Mouse (Mus musculus) liver, embryonic 14.5 days (tissue): ENCODE data around the gene Elobl. TPM values are rescaled to one million over a fixed set of nuclear protein-coding genes. Genes with fewer than 3 reads are reported as not detected.

Experiments used
- ATAC-seq: fragments of 200-750 bp; cut with Nextera tagmentation; 2 replicates; pipeline ENCODE4 v1.8.0; 2017; ENCODE audit warnings: moderate number of reproducible peaks, mild to moderate bottlenecking, moderate library complexity; ENCODE audit not compliant: insufficient read depth
- DNase-seq, 3 experiments: peaks; one replicate each; pipeline ENCODE4 v3.0.0-alpha.2; 2012 to 2013; ENCODE audit warnings: low read depth in 3 of 3, low spot score in 3 of 3
- H3K27ac ChIP-seq: fragments of 300-500 bp; sonication (generic); 2 replicates; pipeline ENCODE4 v1.5.1; 2014; ENCODE audit warnings: moderate library complexity, mild to moderate bottlenecking, control low read depth, inconsistent platforms
- H3K27me3 ChIP-seq: fragments of 300-500 bp; sonication (generic); 2 replicates; pipeline ENCODE4 v1.6.1; 2014; ENCODE audit warnings: mild to moderate bottlenecking, low read length, moderate library complexity; ENCODE audit not compliant: control insufficient read depth, insufficient read depth
- H3K36me3 ChIP-seq: fragments of 300-500 bp; sonication (generic); replicated peaks from 2 replicates; pipeline ENCODE4 v1.6.1; 2014; ENCODE audit warnings: low read depth; ENCODE audit not compliant: control insufficient read depth, insufficient read depth
- H3K4me1 ChIP-seq, 2 experiments: fragments of 200-500 bp in 1 of 2; fragments of 300-500 bp in 1 of 2; sonication (generic) in 1 of 2; replicated peaks; 2 replicates each; pipeline ENCODE4 v1.6.1; 2012 to 2014; ENCODE audit warnings: antibody characterized with exemption in 1 of 2, inconsistent platforms in 1 of 2, low read length in 1 of 2; ENCODE audit not compliant: control insufficient read depth in 2 of 2, insufficient read depth in 2 of 2
- H3K4me2 ChIP-seq: fragments of 300-500 bp; sonication (generic); 2 replicates; pipeline ENCODE4 v1.6.1; 2014; ENCODE audit warnings: low read depth, mild to moderate bottlenecking, control low read depth, moderate library complexity
- H3K4me3 ChIP-seq, 2 experiments: fragments of 200-500 bp in 1 of 2; fragments of 300-500 bp in 1 of 2; sonication (generic) in 1 of 2; 2 replicates each; pipeline ENCODE4 v1.5.1; 2012 to 2014; ENCODE audit warnings: low read depth in 2 of 2, low read length in 2 of 2, mild to moderate bottlenecking in 2 of 2, control low read depth in 1 of 2, inconsistent platforms in 1 of 2, moderate library complexity in 1 of 2; ENCODE audit not compliant: insufficient read depth in 1 of 2
- H3K9ac ChIP-seq: fragments of 300-500 bp; sonication (generic); replicated peaks from 2 replicates; pipeline ENCODE4 v1.6.1; 2014; ENCODE audit warnings: mild to moderate bottlenecking, control low read depth, moderate library complexity
- H3K9me3 ChIP-seq: fragments of 300-500 bp; sonication (generic); 2 replicates; pipeline ENCODE4 v1.6.1; 2016; ENCODE audit warnings: low read length, mixed read lengths; ENCODE audit not compliant: control insufficient read depth
- CTCF ChIP-seq: IDR thresholded peaks from 2 replicates; pipeline ENCODE4 v1.5.1; 2016; ENCODE audit warnings: antibody characterized with exemption, low read depth, control low read depth
- EP300 ChIP-seq: IDR thresholded peaks from 2 replicates; pipeline ENCODE4 v1.6.1; 2016; ENCODE audit warnings: antibody characterized with exemption, low read depth
- WGBS: fragments of 180-500 bp; shearing (Covaris S2); extraction: QIAGEN DNeasy Blood & Tissue Kit; methylation state at CpG from one replicate; pipeline ENCODE4 v1.1.7; 2014; ENCODE audit not compliant: insufficient replicate concordance; 5-methylcytosine and 5-hydroxymethylcytosine counted together
- polyA plus RNA-seq, 2 experiments: library from polyadenylated mRNA; depleted of rRNA in 1 of 2; stranded (reverse) in 1 of 2; unstranded in 1 of 2; fragments of >200 nt; fragmentation: Nextera tagmentation in 1 of 2; extraction: Ambion mirVana in 1 of 2; gene quantifications; 2 replicates each; pipeline versions ENCODE4 v1.2.1 to v1.2.3; 2012 to 2014

Elobl gene
- not detected in 2 replicates for polyA plus RNA-seq (2012; rRNA removed)
- polyA plus RNA-seq (2014; fragmentation: Nextera tagmentation; extraction: Ambion mirVana) = not detected in 2 replicates

DNA sequence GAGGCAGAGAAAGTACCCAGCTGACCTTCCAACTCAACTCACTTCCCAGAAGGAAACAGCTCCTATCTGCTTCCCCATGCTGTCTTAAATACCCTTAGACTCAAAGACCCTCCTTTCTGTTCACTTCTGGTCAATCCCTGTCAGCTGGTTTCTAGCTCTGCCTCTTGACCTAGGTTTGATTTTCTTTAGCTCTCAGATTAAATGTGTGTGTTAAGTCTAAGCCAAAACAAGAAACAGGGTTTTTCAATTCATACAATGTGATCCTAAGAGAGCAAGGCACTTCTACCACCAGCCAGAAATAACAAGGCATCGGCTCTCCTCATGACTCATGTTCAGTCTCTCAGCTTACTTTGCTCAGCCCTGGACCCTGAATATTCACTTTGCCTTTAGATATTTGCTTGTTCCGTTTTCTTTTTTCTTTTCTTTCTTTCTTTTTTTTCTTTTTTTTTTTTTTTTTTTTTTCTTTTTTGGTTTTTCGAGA lies at the start of gene Elobl:
Gene Elobl (minus strand): TSS at position 51 of the 481 bp plus-strand sequence.
- DNase-seq (no peak), ATAC-seq (no peak)
- Histone ChIP-seq H3K27ac (no peak within 1 kb of the TSS), H3K36me3 (no peaks in the 10 kb centered on the region), H3K4me1 (no peaks in the 10 kb centered on the region), H3K9ac (no peak within 1 kb of the TSS), H3K27me3 (no peaks in the 10 kb centered on the region), H3K4me2 (no peak within 1 kb of the TSS), H3K9me3 (no peaks in the 10 kb centered on the region), H3K4me3 (no peak within 1 kb of the TSS)
- WGBS = 55% methylated on average over 2 of the region's 3 CpGs
- TF ChIP-seq EP300 = no peak
- TF ChIP-seq CTCF = no peak

DNA sequence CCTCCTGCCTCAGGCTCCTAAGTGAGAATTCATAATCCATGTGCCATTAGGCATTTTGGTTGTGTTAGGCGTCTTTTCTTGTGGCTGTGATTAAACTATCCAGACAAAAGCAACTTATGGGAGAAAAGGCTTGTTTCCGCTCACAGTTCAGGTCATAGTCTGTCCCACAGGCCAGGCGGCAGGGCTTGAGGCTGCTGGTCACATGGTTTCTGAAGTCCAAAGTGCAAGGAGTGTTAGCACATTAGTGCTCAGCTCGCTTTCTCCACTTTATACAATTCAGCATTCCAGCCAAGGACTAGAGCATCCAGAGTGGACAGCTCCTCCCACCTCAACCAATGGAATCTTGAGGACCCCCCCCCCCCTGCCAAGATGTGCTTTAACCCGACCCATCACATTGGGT lies 45.5 kb upstream of the Elobl start:
- ATAC-seq = no peak
- Histone ChIP-seq H3K27me3 (no peaks in the 10 kb centered on the region), H3K27ac (no peak overlapping the region), H3K9me3 (no peaks in the 10 kb centered on the region), H3K4me1 (peaks cover 8 to 16% of the 10 kb centered on the region in 2 experiments), H3K9ac (no peak overlapping the region), H3K4me3 (no peak overlapping the region), H3K4me2 (no peak overlapping the region), H3K36me3 (peaks cover 90% of the 10 kb centered on the region)
- no peak for DNase-seq
- TF ChIP-seq CTCF (no peak), EP300 (no peak)
- WGBS = 63% methylated on average over 5 of the region's 5 CpGs

DNA sequence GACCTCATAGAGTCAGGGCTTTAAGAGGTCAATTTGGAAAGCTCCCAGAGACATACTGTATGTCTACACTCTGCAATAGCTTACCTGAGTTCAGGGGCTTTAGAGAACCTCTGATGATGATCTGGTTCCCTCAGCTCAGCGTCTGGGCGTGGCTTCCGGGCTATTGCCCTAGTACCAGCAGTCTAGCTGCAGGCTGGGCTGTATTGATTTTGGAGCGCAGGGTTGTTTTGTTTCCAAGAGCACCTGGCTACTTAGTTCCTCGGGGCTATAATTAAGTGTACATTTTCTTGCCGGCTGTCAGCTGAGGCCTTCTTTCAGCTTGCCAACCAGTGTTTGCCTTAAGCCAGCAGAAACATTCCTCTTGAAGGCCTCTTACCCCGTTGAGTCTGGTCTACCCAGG lies 42.8 kb upstream of the Elobl start:
- Histone ChIP-seq H3K27ac (no peak overlapping the region), H3K36me3 (peaks cover 92% of the 10 kb centered on the region), H3K9ac (no peak overlapping the region), H3K4me1 (peaks cover 0 to 11% of the 10 kb centered on the region in 2 experiments; a peak in 2 of 4 replicates), H3K27me3 (no peaks in the 10 kb centered on the region), H3K9me3 (no peaks in the 10 kb centered on the region), H3K4me3 (no peak overlapping the region), H3K4me2 (no peak overlapping the region)
- ATAC-seq (peak; percentile 39; the same call in 1 of the 2 replicates), DNase-seq (no peak)
- TF ChIP-seq CTCF = no peak
- no peak for TF ChIP-seq EP300
- 77% methylated on average over 7 of the region's 7 CpGs for WGBS

DNA sequence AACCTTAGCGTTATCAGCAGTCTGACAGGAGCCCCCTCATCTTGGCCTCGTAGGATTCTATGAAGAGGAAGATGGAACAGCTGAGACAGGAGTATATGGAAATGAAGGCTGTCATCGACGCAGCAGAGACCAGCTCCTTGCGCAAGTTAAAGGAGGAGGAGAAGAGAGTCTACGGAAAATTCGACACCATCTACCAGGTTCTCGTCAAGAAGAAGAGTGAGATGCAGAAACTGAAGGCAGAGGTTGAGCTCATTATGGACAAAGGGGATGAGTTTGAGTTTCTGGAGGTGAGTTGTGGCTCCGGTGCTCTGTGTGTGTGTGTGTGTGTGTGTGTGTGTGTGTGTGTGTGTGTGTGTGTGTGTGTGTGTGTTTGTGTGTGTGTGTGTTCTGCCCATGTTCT lies 42.3 kb upstream of the Elobl start:
- no peak overlapping the region for H3K27ac ChIP-seq
- H3K4me1 ChIP-seq = peaks cover 0 to 11% of the 10 kb centered on the region in 2 experiments; a peak in 3 of 4 replicates
- H3K4me2 ChIP-seq = no peak overlapping the region
- H3K27me3 ChIP-seq = no peaks in the 10 kb centered on the region
- no peak overlapping the region for H3K9ac ChIP-seq
- H3K4me3 ChIP-seq = no peak overlapping the region
- ATAC-seq (no peak), DNase-seq (no peak)
- TF ChIP-seq EP300 (no peak), CTCF (no peak)
- H3K9me3 ChIP-seq = no peaks in the 10 kb centered on the region
- WGBS = 80% methylated on average over 9 of the region's 9 CpGs
- peaks cover 88% of the 10 kb centered on the region for H3K36me3 ChIP-seq

DNA sequence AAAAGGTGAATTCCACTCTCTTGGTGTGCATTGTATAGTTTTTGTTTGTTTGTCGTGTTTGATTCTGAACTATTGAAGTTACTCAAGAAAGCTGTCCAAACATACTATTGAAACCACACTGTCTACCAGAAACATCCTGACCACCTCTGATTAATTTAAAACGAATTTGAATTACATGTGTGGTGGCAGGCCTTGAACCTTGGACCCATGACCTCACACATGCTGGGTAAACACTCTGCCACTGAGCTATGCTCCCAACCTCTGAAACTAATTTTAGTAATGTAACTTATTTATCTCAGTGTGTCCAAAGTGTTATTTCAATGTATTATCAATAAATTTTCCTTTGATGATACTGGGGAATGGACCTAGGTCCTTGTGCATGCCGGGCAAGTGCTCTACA lies 40.9 kb upstream of the Elobl start:
- Histone ChIP-seq H3K4me3 (no peak overlapping the region), H3K9me3 (no peaks in the 10 kb centered on the region), H3K27ac (no peak overlapping the region), H3K9ac (no peak overlapping the region), H3K36me3 (peaks cover 73% of the 10 kb centered on the region), H3K4me1 (peaks cover 3 to 17% of the 10 kb centered on the region in 2 experiments; a peak in 3 of 4 replicates), H3K4me2 (no peak overlapping the region), H3K27me3 (no peaks in the 10 kb centered on the region)
- TF ChIP-seq CTCF = no peak
- ATAC-seq = no peak
- DNase-seq = no peak
- 68% methylated on average over 3 of the region's 3 CpGs for WGBS
